Mouse (Mus musculus): ENCODE measurements around the gene Ldlrad3.

DNA sequence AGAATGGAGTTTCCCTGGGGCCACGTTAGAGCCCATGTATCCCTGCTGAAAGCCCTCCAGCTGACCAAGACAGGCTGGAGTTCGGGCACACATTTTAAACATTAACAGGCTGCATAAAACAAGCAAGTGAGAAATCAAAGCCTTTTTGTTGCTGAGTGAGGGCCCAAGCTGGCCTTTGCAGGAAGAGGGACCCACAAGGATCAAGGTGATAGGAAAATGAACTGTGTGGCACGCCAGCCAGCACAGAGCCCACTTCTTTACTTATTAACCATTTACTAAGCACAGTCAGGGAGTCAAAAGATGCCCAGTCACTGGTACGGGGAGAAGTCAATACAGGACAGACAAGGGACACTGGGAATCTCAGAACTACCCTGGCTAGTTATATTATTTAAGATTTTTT, 218.6 kb downstream of the Ldlrad3 start:
- TF ChIP-seq CTCF (IDR thresholded peaks at IDR 0.05; ENCODE audit: extremely low read depth, insufficient read length, insufficient replicate concordance, low read depth, low read length) = no peak
- no peak for TF ChIP-seq POLR2A (IDR thresholded peaks at IDR 0.05; ENCODE audit: low read depth, low read length)
